Mouse (Mus musculus): Measurements from ENCODE around the gene Gabra2.

Gene Gabra2

DNA sequence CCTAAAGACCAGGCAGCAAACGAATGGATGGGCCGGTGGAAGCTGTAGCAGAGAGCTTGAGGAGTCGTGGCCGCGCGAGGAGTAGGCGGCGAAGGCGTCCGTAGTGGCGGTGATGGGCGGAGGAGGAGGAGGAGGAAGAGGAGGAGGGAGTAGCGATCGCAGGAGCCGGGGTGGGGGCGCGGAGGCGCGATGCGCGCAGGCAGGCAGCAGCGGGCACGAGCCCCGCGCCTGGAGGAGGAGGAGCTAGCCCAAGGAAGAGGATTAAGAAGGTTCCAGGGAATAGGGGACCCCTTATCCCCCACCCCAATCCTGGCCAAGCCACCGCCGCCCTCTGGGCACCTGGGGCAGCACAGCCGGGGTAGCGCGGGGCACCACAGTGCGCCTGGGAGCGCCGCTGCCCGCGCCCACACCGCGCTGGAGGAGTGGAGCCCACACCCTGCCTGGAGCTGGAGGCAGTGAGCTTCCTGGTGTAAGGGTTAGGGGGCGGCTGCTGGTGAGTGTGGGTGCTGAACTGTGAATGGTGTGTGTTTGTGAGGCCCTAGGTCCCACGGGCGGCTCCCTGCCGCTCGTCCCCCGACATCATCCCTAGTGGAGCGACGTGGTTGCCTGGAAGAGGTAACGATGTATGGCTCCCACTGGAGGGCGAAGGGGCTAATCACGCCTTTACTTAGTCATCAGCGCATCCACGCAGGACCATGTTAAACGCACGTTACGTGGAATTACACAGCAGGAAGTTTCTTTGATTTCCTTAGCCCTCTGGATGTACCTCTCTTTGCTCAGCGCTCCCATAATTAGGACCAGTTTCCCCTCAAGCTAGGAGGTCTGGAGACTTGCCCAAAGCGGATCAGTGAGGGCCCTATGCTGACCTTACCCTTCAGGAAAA, at the start of gene Gabra2:
Gabra2 (minus strand) TSS at position 125 of the 883 bp plus-strand sequence.
- DNase-seq: no peak

- no peak for DNase-seq
Observed at GRCm38 (mm10) chr5:71136691-71137090, 41.0 kb upstream of the Gabra2 start.

- no peak for DNase-seq
Observed at GRCm38 (mm10) chr5:71135840-71136239, 40.2 kb upstream of the Gabra2 start.

- no peak for DNase-seq
Observed at GRCm38 (mm10) chr5:71127721-71128120, 32.1 kb upstream of the Gabra2 start.

DNA sequence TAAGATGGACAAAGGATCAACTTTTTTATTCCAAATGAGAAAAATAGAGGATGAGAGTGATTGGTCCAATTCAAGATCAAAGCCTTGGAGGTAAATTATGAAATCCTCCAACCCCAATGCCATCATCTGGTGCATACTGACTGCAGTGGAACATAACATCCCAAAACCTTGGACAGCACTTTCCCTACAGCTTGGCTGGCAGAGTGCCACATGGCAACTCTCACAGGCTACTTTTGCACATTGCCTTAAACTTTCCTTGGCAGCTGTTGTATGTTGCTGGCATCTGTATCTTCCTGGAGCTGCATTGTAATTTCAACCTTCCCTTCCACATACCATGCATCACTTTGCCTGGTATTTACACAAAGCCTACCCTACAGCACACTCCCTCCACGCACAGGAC, 19.6 kb upstream of the Gabra2 start:
- DNase-seq: no peak

GRCm38 (mm10) chr5:71095180-71095579, 469 bp downstream of the Gabra2 start:
- DNase-seq: no peak

GRCm38 (mm10) chr5:71094776-71095175, 873 bp downstream of the Gabra2 start:
- DNase-seq: no peak

DNA sequence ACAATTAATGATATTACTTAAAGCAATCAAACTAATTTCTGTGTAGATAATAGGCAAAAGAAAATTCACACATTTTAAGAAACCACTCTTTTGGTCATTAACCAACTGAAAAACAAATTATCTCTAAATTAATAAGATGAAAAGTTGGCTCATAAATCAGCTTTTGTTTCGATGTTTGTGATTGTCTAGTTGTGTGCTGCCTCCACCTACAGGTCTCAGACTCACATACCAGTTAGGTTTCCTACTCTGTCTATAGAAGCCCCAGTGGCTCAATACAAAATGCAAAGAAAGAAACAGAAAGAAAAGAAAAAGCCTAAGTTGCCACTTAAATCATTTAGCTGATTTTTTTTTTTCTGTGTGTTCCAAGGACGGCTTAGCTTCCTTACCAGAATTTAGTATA, 1.8 kb downstream of the Gabra2 start:
- DNase-seq: no peak

DNA sequence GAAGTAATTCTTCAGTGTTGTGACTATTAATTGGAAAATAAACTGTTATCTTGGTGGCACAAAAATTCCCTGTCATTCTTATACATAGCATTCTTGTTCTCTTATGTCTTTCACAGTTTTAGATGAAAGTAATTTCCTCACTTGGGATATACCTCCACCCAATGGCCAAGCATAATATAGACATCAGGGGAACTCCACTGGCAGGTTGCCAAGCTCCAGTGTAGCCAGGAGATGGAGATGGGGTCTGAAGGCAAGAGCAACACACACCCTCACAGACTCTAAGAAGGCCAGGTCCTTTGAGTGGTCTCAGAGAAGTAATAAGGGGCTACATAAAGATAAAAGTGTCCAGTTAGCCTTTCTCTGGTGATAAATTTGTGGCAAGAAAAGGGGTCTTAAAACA, 3.2 kb downstream of the Gabra2 start:
- no peak for DNase-seq

GRCm38 (mm10) chr5:71091926-71092325, 3.7 kb downstream of the Gabra2 start:
- no peak for DNase-seq

GRCm38 (mm10) chr5:71078861-71079260, 16.8 kb downstream of the Gabra2 start:
- DNase-seq: no peak

- no peak for DNase-seq
Observed at GRCm38 (mm10) chr5:71061696-71062095, 34.0 kb downstream of the Gabra2 start.

GRCm38 (mm10) chr5:71058047-71058446, 37.6 kb downstream of the Gabra2 start:
- no peak for DNase-seq

DNA sequence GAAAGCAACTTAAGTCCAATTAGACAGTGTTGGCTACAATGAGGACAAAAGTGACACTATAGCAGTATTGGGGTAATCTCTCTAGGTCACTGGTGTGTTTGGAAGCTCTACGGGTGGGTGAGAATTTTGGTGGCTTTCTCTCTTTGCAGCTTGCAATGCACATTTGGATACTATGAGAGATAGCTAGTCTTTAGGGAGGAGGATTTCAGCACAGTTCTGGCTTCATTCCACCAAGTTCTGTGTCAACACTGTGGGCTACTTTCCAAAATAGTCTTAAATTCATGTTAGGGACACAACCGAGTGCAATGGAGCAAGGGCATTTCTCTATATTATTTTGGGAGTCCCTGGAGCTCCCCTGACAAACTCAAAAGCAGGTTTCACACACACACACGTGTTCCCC, 58.3 kb downstream of the Gabra2 start:
- DNase-seq: no peak

DNA sequence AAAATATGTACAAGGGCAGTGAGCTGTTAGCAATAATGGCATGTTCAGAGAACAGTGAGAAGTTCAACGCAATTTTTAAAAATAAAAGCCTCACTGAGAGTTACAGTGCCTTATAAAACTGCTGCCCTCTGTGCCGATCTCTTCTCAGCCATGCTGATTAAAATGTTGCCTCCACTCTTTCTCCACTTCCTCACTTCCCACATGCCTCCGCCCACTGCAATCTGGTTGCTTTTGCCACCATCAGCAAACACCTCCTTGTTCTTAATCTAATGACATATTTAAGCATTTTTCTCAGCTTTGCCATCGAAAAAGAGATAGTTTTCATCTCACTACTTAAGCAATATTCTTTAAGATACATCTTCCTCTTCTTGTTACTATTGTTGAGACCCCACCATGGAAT, 69.7 kb downstream of the Gabra2 start:
- DNase-seq: no peak

GRCm38 (mm10) chr5:71011751-71012150, 83.9 kb downstream of the Gabra2 start:
- DNase-seq: no peak

GRCm38 (mm10) chr5:71011271-71011670, 84.4 kb downstream of the Gabra2 start:
- DNase-seq: no peak

- no peak for DNase-seq
Observed at GRCm38 (mm10) chr5:71010797-71011196, 84.9 kb downstream of the Gabra2 start.

DNA sequence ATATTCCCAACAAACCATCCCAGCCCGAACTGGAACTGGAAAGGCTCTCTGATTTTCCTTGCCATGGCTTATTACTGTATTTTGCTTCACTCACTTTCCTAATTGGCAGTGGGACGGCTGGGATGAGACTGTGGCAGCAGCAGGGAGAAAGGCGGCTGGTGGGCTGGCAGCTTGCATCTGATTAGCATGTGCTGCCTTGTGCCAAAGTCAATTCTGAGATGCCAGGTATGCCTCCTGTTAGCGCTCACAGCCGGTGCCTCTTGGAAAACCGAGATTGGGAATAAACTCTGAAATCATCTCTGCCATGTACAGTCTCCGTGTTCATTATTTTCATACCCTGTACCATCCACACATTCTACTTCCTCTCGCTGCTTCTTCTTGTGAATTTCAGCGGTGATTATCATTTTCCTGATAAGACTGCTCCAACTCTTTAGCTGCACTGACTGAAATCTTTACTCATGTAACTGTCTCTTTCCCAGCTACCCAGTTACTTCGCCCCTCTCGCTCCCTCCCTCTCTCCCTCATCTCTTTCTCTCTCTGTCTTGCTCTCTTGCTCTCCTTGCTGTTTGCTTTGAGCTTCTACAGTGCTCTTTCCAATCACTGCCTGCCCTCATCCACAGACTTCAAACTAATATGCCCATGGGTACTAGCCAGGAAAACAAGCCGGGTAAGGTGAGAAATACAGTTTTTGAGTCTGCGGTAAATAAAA, 99.9 kb downstream of the Gabra2 start:
- no peak for DNase-seq

- no peak for DNase-seq
Observed at GRCm38 (mm10) chr5:70993281-70993680, 102.4 kb downstream of the Gabra2 start.

DNA sequence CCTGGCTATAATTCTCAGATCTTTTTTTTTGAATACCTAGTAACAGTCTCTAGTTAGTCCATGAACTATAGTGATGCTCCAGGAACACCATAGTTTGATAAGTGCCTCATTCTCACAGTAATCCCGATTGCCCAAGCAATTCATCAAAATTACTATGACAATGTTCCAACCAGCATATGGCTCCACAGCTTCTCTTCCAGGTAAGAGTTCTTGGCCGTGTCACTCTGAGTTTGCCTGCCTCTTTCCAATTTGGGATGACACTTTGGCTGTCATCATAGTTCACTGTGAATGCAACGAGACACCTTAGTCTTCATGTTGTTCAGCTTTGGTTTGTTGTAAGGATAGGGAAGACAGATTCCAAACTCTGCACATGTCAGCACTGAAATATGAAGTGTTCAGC, 104.8 kb downstream of the Gabra2 start:
- DNase-seq: no peak

Data from lung, postnatal 36 days (tissue).